Mouse (Mus musculus) CH12.LX (cell line): Measurements from ENCODE around the gene Trio. TPM values are rescaled to one million over a fixed set of nuclear protein-coding genes. Genes with fewer than 3 reads are reported as not detected.
A peak's percentile ranks its signal among the peaks of the same experiment; 100 is the strongest.

ENCODE experiments used
- DNase-seq: peaks from one replicate; pipeline ENCODE4 v3.0.0-alpha.2; 2013; ENCODE audit errors: extremely low read depth
- H3K27ac ChIP-seq: 2 replicates; pipeline ENCODE4 v1.5.1; 2012; ENCODE audit warnings: low read depth, mild to moderate bottlenecking, control low read depth, moderate library complexity; ENCODE audit not compliant: insufficient read depth
- H3K27me3 ChIP-seq: replicated peaks from 2 replicates; pipeline ENCODE3; 2012; ENCODE audit warnings: inconsistent platforms
- H3K36me3 ChIP-seq, 2 experiments: replicated peaks in 1 of 2; 2 replicates each; pipeline versions ENCODE3 to v1.6.1; 2012; ENCODE audit warnings: inconsistent platforms in 1 of 2, low read length in 1 of 2, mild to moderate bottlenecking in 1 of 2, mixed read lengths in 1 of 2, moderate library complexity in 1 of 2; ENCODE audit not compliant: control insufficient read depth in 1 of 2, insufficient read depth in 1 of 2
- H3K4me1 ChIP-seq, 2 experiments: 2 replicates each; pipeline ENCODE4 v1.6.1; 2012; ENCODE audit warnings: inconsistent platforms in 1 of 2, moderate library complexity in 1 of 2; ENCODE audit not compliant: insufficient read depth in 2 of 2, control insufficient read depth in 1 of 2
- H3K4me2 ChIP-seq: 2 replicates; pipeline ENCODE4 v1.6.1; 2012; ENCODE audit warnings: low read depth, mild to moderate bottlenecking, control low read depth; ENCODE audit not compliant: poor library complexity, insufficient read depth, severe bottlenecking
- H3K4me3 ChIP-seq, 3 experiments: fragments of 150-350 bp in 1 of 3; sonication (generic) in 1 of 3; replicated peaks in 1 of 3; 2 replicates each; pipeline versions ENCODE3 to v1.5.1; 2011 to 2012; ENCODE audit warnings: low read depth in 2 of 3, low read length in 2 of 3, mild to moderate bottlenecking in 2 of 3, moderate library complexity in 2 of 3, control low read depth in 1 of 3, improper control_type of control experiment in 1 of 3, inconsistent platforms in 1 of 3, mixed read lengths in 1 of 3; ENCODE audit not compliant: poor library complexity in 1 of 3
- H3K79me2 ChIP-seq: replicated peaks from 2 replicates; pipeline ENCODE4 v1.6.1; 2012; ENCODE audit warnings: mild to moderate bottlenecking, moderate library complexity; ENCODE audit not compliant: control insufficient read depth, poor library complexity, insufficient read depth, severe bottlenecking; ENCODE audit errors: extremely low read depth
- H3K9ac ChIP-seq: 2 replicates; pipeline ENCODE4 v1.6.1; 2012; ENCODE audit warnings: low read depth, mild to moderate bottlenecking, control low read depth, moderate library complexity; ENCODE audit not compliant: insufficient read depth
- H3K9me3 ChIP-seq: replicated peaks from 2 replicates; pipeline ENCODE3; 2012; ENCODE audit warnings: low read length, inconsistent platforms, mixed read lengths
- BHLHE40 ChIP-seq: IDR thresholded peaks from 2 replicates; pipeline ENCODE4 v1.6.1; 2011; ENCODE audit warnings: mild to moderate bottlenecking, low read depth, low read length, improper control_type of control experiment
- CTCF ChIP-seq, 2 experiments: IDR thresholded peaks in 1 of 2; conservative IDR thresholded peaks in 1 of 2; 2 replicates each; pipeline ENCODE4 v1.5.1; 2011 to 2012; ENCODE audit warnings: low read depth in 2 of 2, low read length in 2 of 2, improper control_type of control experiment in 1 of 2, inconsistent platforms in 1 of 2, mild to moderate bottlenecking in 1 of 2, moderate library complexity in 1 of 2
- ELF1 ChIP-seq: IDR thresholded peaks from 2 replicates; pipeline ENCODE4 v1.6.1; 2014; ENCODE audit warnings: low read depth, mild to moderate bottlenecking, inconsistent platforms, low read length, improper control_type of control experiment
- EP300 ChIP-seq: IDR thresholded peaks from 2 replicates; pipeline ENCODE4 v1.6.1; 2011; ENCODE audit warnings: low read length, improper control_type of control experiment
- HCFC1 ChIP-seq: IDR thresholded peaks from 2 replicates; pipeline ENCODE4 v1.6.1; 2012; ENCODE audit warnings: low read depth, mild to moderate bottlenecking, inconsistent platforms, low read length, improper control_type of control experiment
- IRF4 ChIP-seq: IDR thresholded peaks from 2 replicates; pipeline ENCODE4 v1.6.1; 2014; ENCODE audit warnings: low read depth, mild to moderate bottlenecking, inconsistent platforms, low read length, improper control_type of control experiment
- JUN ChIP-seq: IDR thresholded peaks from 2 replicates; pipeline ENCODE4 v1.6.1; 2011; ENCODE audit warnings: low read depth, mild to moderate bottlenecking, low read length, improper control_type of control experiment, moderate library complexity; ENCODE audit not compliant: insufficient read depth
- MAZ ChIP-seq: IDR thresholded peaks from 2 replicates; pipeline ENCODE4 v1.6.1; 2012; ENCODE audit warnings: low read depth, mild to moderate bottlenecking, inconsistent platforms, low read length, improper control_type of control experiment, moderate library complexity
- MEF2A ChIP-seq: IDR thresholded peaks from 2 replicates; pipeline ENCODE4 v1.6.1; 2014; ENCODE audit warnings: low read depth, mild to moderate bottlenecking, inconsistent platforms, low read length, improper control_type of control experiment, borderline replicate concordance
- MXI1 ChIP-seq: IDR thresholded peaks from 2 replicates; pipeline ENCODE4 v1.6.1; 2011; ENCODE audit warnings: mild to moderate bottlenecking, low read depth, low read length, improper control_type of control experiment
- NRF1 ChIP-seq: IDR thresholded peaks from 2 replicates; pipeline ENCODE4 v1.6.1; 2014; ENCODE audit warnings: low read depth, mild to moderate bottlenecking, inconsistent platforms, low read length, improper control_type of control experiment, moderate library complexity
- PAX5 ChIP-seq: IDR thresholded peaks from 2 replicates; pipeline ENCODE4 v1.6.1; 2012; ENCODE audit warnings: low read length, inconsistent platforms, mixed read lengths
- POLR2A ChIP-seq: IDR thresholded peaks from 2 replicates; pipeline ENCODE4 v1.6.1; 2011; ENCODE audit warnings: low read depth, mild to moderate bottlenecking, improper control_type of control experiment, low read length
- TCF12 ChIP-seq: IDR thresholded peaks from 2 replicates; pipeline ENCODE4 v1.6.1; 2014; ENCODE audit warnings: low read depth, mild to moderate bottlenecking, inconsistent platforms, low read length, improper control_type of control experiment
- USF1 ChIP-seq: IDR thresholded peaks from 2 replicates; pipeline ENCODE4 v1.6.1; 2014; ENCODE audit warnings: low read depth, mild to moderate bottlenecking, inconsistent platforms, low read length, improper control_type of control experiment
- ZNF384 ChIP-seq: IDR thresholded peaks from 2 replicates; pipeline ENCODE4 v1.6.1; 2012; ENCODE audit warnings: low read depth, low read length, improper control_type of control experiment, inconsistent platforms
- dilution Hi-C: fragments of 300-500 bp; cut with MboI; formaldehyde crosslinking; loops from 2 replicates; pipeline ENCODE4 v1.14.3; 2020; ENCODE audit warnings: low sequenced_read_pairs; ENCODE audit not compliant: extremely low pct_unique_long_range_greater_than_20kb, extremely low pct_ligation_motif_present
- in situ Hi-C: fragments of 300-500 bp; cut with MboI; formaldehyde crosslinking; loops from 3 replicates; pipeline ENCODE4 v1.14.3; 2019; ENCODE audit warnings: low sequenced_read_pairs, low pct_ligation_motif_present, low pct_unique_long_range_greater_than_20kb, mixed read lengths
- polyA plus RNA-seq: library from polyadenylated mRNA; unstranded; fragments of >175 nt; gene quantifications from 2 replicates; pipeline ENCODE4 v1.2.1, GENCODE M21; 2012; ENCODE audit warnings: low read depth; ENCODE audit not compliant: insufficient read length
- total RNA-seq, 2 experiments: library from RNA; depleted of rRNA; stranded (reverse); fragments of 300-350 nt in 1 of 2; fragments of >200 nt in 1 of 2; gene quantifications; 2 replicates each; pipeline ENCODE4 v1.2.3; 2012 to 2014

The Trio gene
- total and polyA plus RNA-seq, 3 experiments = 3.9 to 17.5 (median 4.3) TPM

DNA sequence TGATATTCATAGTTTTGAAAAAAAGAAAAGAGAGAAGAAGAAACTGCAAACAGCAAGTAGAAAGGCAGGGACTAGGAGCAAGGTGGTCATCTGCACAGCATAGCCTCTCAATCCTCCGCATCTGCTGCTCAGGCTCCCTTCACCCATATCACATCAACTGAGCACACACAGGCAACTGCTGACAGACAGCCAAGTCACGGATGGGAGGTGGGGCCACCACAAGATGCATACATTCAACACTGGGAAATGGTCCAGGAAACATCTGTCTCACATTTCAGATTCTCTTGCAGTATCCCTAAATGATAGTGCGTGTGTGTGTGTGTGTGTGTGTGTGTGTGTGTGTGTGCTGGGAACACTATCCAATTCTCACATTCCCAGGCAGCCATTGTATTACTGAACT, 247.4 kb downstream of the Trio start:
- no peak overlapping the region for H3K4me2 ChIP-seq
- H3K9ac ChIP-seq = no peak overlapping the region
- no peak for DNase-seq
- TF ChIP-seq HCFC1 = no peak
- no peak for TF ChIP-seq MEF2A
- TF ChIP-seq ELF1 = no peak
- TF ChIP-seq CTCF (conservative IDR thresholded peaks at IDR 0.05 in 1 of 2, IDR thresholded peaks at IDR 0.05 in 1 of 2; ENCODE audit: low read depth in 2 of 2, low read length in 2 of 2) = no peak
- no peak for TF ChIP-seq EP300
- TF ChIP-seq JUN = no peak
- TF ChIP-seq POLR2A = no peak
- TF ChIP-seq IRF4 = no peak
- no peak for TF ChIP-seq MAZ
- no peak for TF ChIP-seq MXI1
- no peak for TF ChIP-seq NRF1
- no peak for TF ChIP-seq TCF12
- TF ChIP-seq PAX5 = no peak
- no peak for TF ChIP-seq ZNF384
- H3K4me3 ChIP-seq = no peak overlapping the region
- H3K9me3 ChIP-seq = peaks cover 5% of the 10 kb centered on the region
- in situ Hi-C loops = no loop called here
- no peaks in the 10 kb centered on the region for H3K79me2 ChIP-seq
- peaks cover 0 to 5% of the 10 kb centered on the region in 2 experiments for H3K36me3 ChIP-seq
- H3K27me3 ChIP-seq = no peaks in the 10 kb centered on the region
- H3K4me1 ChIP-seq = peaks cover 10 to 70% of the 10 kb centered on the region in 2 experiments
- dilution Hi-C loops = no loop called here
- no peak overlapping the region for H3K27ac ChIP-seq

DNA sequence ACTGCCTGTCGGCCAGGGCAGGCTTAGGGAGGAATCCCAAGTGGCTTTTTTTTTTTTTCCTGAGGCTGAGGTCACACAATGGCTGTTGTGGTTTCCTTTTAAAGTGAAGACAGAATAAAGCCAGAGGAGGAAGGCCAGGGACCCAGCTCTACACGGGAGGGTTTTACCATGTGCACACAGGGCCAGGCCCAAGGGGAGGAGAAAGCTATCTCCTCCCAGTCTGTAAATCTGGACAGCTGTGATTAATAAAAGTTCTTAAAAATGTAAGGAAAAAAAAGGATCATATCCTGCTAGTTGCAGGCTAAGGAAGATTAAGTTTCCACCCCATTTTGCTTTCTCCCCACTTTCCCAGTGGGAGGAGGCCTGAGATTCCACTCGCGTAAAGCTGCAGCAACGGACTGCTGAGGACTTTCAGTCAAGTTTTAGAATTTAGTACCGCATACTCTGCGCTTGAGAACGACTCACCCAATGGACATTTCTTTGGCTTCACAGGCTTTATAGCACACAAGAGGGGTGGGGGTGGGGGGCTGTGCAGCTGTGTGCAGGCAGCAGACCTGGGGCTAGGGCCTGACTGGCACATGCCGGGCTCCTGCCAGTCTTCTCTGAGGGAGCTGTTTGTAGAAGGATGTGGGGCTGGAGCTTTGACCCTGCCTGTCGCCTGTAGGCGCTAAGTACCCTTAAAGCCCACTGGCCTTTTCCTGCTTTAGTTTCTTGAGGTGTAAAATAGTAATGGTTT, 248.0 kb downstream of the Trio start:
- no peak for DNase-seq
- peaks cover 7% of the 10 kb centered on the region for H3K9me3 ChIP-seq
- H3K79me2 ChIP-seq = no peaks in the 10 kb centered on the region
- peaks cover 0 to 9% of the 10 kb centered on the region in 2 experiments for H3K36me3 ChIP-seq
- H3K9ac ChIP-seq = no peak overlapping the region
- dilution Hi-C loops (no loop called here), in situ Hi-C loops (no loop called here)
- H3K27me3 ChIP-seq = no peaks in the 10 kb centered on the region
- H3K4me2 ChIP-seq = no peak overlapping the region
- H3K27ac ChIP-seq = no peak overlapping the region
- TF ChIP-seq BHLHE40 (0 out of 2 replicates have a peak, but pooled peaks have one; percentile 18), USF1 (no peak), ZNF384 (peak; percentile 85)
- TF ChIP-seq, all 38 proteins: peak for 2
- Histone ChIP-seq H3K4me3 (no peak overlapping the region), H3K4me1 (peaks cover 11 to 70% of the 10 kb centered on the region in 2 experiments)
